8 mouse cellular contexts compared by ENCODE assay signal in the genomic region with DNA sequence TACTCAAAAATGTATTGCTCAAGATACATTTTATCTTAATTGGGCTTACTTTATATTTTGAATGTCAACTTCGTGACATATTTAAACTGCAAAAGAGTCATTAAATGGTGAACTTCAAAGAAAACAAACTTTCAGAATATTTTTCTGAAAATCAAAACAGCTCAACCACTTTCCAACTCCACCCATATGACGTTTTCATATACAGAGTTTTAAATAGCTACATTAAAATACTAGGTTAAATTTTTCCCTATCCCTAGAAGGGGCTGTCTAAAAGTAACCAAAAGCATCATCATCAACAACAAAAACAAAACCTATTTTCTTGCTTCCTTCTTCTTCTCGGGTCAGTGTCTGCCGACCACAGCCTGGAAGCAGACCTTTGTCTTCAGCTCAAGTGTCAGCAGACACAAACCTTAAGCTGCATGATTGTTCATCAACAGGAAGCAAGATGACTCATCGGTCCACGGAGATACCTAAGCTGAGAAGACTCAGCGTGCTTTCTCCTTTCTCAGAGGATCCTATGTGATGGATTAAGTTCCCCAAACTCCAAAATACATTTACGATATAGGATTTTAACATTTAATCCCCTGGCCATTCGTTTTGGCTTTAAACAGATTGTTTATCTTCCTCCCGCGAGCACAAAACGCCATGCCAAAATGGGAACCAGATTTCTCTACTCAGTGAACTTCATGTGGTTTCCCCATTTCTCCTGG.
A peak's percentile ranks its signal among the peaks of the same experiment; 100 is the strongest.
DNase-seq lines count a peak whose midpoint lies in the region; ATAC-seq and TF ChIP-seq lines count a peak whose summit lies in the region.

No protein-coding gene starts in this region.

- H3K9me3 ChIP-seq in CH12.LX (replicated peaks; ENCODE audit: low read length), result no peaks in the 10 kb centered on the region
- no peaks in the 10 kb centered on the region for H3K9me3 ChIP-seq in heart, embryonic 14.5 days (ENCODE audit: control insufficient read depth, low read length)
- no peaks in the 10 kb centered on the region for H3K9me3 ChIP-seq in lung, embryonic 16.5 days (ENCODE audit: control insufficient read depth, low read length)
- H3K9me3 ChIP-seq in midbrain, embryonic 13.5 days, result no peaks in the 10 kb centered on the region

- DNase-seq in heart, adult 11 months, result peak; percentile 91
- DNase-seq in heart, postnatal 25 days (ENCODE audit: low spot score), result no peak
- DNase-seq in CH12.LX (ENCODE audit: extremely low read depth), result peak; percentile 73
- no peak for DNase-seq in adrenal gland, adult 8-10 months
- DNase-seq in left cerebral cortex, adult 18-20 months (ENCODE audit: low spot score in 2 of 2), result no peak

- no peak; the same call in 1 of the 2 replicates for TF ChIP-seq RAD21 in CH12.LX (IDR thresholded peaks at IDR 0.05; ENCODE audit: low read depth, low read length)

- intact Hi-C loops in heart, postnatal 25 days (cut with DNase I), result no loop called here

- H3K9ac ChIP-seq in CH12.LX (ENCODE audit: insufficient read depth, low read depth), result peak overlapping the region; percentile 37
- no peak overlapping the region; the same call in 1 of the 2 replicates for H3K9ac ChIP-seq in heart, embryonic 14.5 days (ENCODE audit: low read length)
- peak overlapping the region; percentile 13 for H3K9ac ChIP-seq in lung, embryonic 16.5 days (ENCODE audit: low read length)
- no peak overlapping the region for H3K9ac ChIP-seq in midbrain, embryonic 13.5 days (replicated peaks)

- TF ChIP-seq EP300 in CH12.LX (IDR thresholded peaks at IDR 0.05; ENCODE audit: low read length), result peak; percentile 80

- H3K27me3 ChIP-seq in CH12.LX (replicated peaks), result no peaks in the 10 kb centered on the region
- no peaks in the 10 kb centered on the region for H3K27me3 ChIP-seq in heart, embryonic 14.5 days (ENCODE audit: control insufficient read depth, insufficient read depth, low read length)
- no peaks in the 10 kb centered on the region for H3K27me3 ChIP-seq in lung, embryonic 16.5 days (ENCODE audit: control insufficient read depth, insufficient read depth, low read depth, low read length)
- H3K27me3 ChIP-seq in midbrain, embryonic 13.5 days, result peaks cover 5% of the 10 kb centered on the region; the same call in 1 of the 2 replicates

- in situ Hi-C loops in CH12.LX (cut with MboI; ENCODE audit: low pct_ligation_motif_present, low pct_unique_long_range_greater_than_20kb, low sequenced_read_pairs), result no loop called here

- dilution Hi-C loops in CH12.LX (cut with MboI; ENCODE audit: extremely low pct_ligation_motif_present, extremely low pct_unique_long_range_greater_than_20kb, low sequenced_read_pairs), result no loop called here

- peaks cover 0 to 27% of the 10 kb centered on the region in 2 experiments; a peak in 2 of 4 replicates for H3K4me1 ChIP-seq in CH12.LX (ENCODE audit: control insufficient read depth in 1 of 2, insufficient read depth in 2 of 2)
- peaks cover 11 to 21% of the 10 kb centered on the region in 2 experiments for H3K4me1 ChIP-seq in heart, embryonic 14.5 days (ENCODE audit: control insufficient read depth in 2 of 2, insufficient read depth in 2 of 2, low read length in 2 of 2)
- peaks cover 22% of the 10 kb centered on the region for H3K4me1 ChIP-seq in lung, embryonic 16.5 days (replicated peaks; ENCODE audit: control insufficient read depth, insufficient read depth, low read length)
- H3K4me1 ChIP-seq in midbrain, embryonic 13.5 days (replicated peaks), result peaks cover 27% of the 10 kb centered on the region

- TF ChIP-seq POLR2A in CH12.LX (IDR thresholded peaks at IDR 0.05; ENCODE audit: low read depth, low read length), result peak; percentile 61

- H3K27ac ChIP-seq in CH12.LX (ENCODE audit: insufficient read depth, low read depth), result peak overlapping the region; percentile 57
- peak overlapping the region; percentile 71 to 78 for H3K27ac ChIP-seq in heart, embryonic 14.5 days (replicated peaks in 1 of 2; ENCODE audit: control insufficient read depth in 1 of 2, insufficient read depth in 1 of 2, low read depth in 2 of 2, low read length in 2 of 2)
- peak overlapping the region; percentile 77 for H3K27ac ChIP-seq in lung, embryonic 16.5 days (ENCODE audit: low read length)
- H3K27ac ChIP-seq in midbrain, embryonic 13.5 days, result no peak overlapping the region

- H3K36me3 ChIP-seq in CH12.LX (replicated peaks in 1 of 2; ENCODE audit: control insufficient read depth in 1 of 2, insufficient read depth in 1 of 2, low read length in 1 of 2), result no peaks in the 10 kb centered on the region
- no peaks in the 10 kb centered on the region for H3K36me3 ChIP-seq in heart, embryonic 14.5 days (ENCODE audit: control insufficient read depth, insufficient read depth, low read length)
- no peaks in the 10 kb centered on the region for H3K36me3 ChIP-seq in lung, embryonic 16.5 days (ENCODE audit: control insufficient read depth, insufficient read depth, low read length)
- no peaks in the 10 kb centered on the region for H3K36me3 ChIP-seq in midbrain, embryonic 13.5 days

- ATAC-seq in heart, embryonic 14.5 days (ENCODE audit: insufficient number of reproducible peaks, insufficient read depth, low FRiP score, low read depth), result no peak
- peak; percentile 46 for ATAC-seq in lung, embryonic 16.5 days (ENCODE audit: low read depth)
- ATAC-seq in midbrain, embryonic 13.5 days, result no peak

- H3K4me2 ChIP-seq in CH12.LX (ENCODE audit: insufficient read depth, low read depth, poor library complexity, severe bottlenecking), result peak overlapping the region; percentile 72
- peak overlapping the region; percentile 53 for H3K4me2 ChIP-seq in heart, embryonic 14.5 days (ENCODE audit: low read length)
- peak overlapping the region; percentile 43 for H3K4me2 ChIP-seq in lung, embryonic 16.5 days (ENCODE audit: low read depth, low read length)
- H3K4me2 ChIP-seq in midbrain, embryonic 13.5 days (replicated peaks), result no peak overlapping the region

- H3K79me2 ChIP-seq in CH12.LX (replicated peaks; ENCODE audit: control insufficient read depth, extremely low read depth, insufficient read depth, poor library complexity, severe bottlenecking), result no peaks in the 10 kb centered on the region

- peak overlapping the region in 1 of 3 experiments; percentile 30 for H3K4me3 ChIP-seq in CH12.LX (replicated peaks in 1 of 3; ENCODE audit: low read depth in 2 of 3, low read length in 2 of 3, poor library complexity in 1 of 3)
- H3K4me3 ChIP-seq in heart, embryonic 14.5 days (ENCODE audit: control insufficient read depth in 1 of 2, insufficient read depth in 1 of 2, low read depth in 1 of 2, low read length in 2 of 2), result peak overlapping the region in 1 of 2 experiments; percentile 12; a peak in 1 of 4 replicates
- H3K4me3 ChIP-seq in lung, embryonic 16.5 days (ENCODE audit: low read length), result peak overlapping the region; percentile 18
- no peak overlapping the region for H3K4me3 ChIP-seq in midbrain, embryonic 13.5 days (replicated peaks)

- no peak for TF ChIP-seq CTCF in CH12.LX (conservative IDR thresholded peaks at IDR 0.05 in 1 of 2, IDR thresholded peaks at IDR 0.05 in 1 of 2; ENCODE audit: low read depth in 2 of 2, low read length in 2 of 2)

- 36% methylated on average over 12 of the region's 12 CpGs for WGBS in heart, embryonic 14.5 days
- 34% methylated on average over 12 of the region's 12 CpGs for WGBS in lung, embryonic 16.5 days
- 67% methylated on average over 12 of the region's 12 CpGs for WGBS in midbrain, embryonic 13.5 days

TF ChIP-seq in CH12.LX, 34 proteins besides CTCF, POLR2A, EP300 and RAD21:
- TF ChIP-seq NRF1 (IDR thresholded peaks at IDR 0.05; ENCODE audit: low read depth, low read length) (no peak), UBTF (IDR thresholded peaks at IDR 0.05; ENCODE audit: low read depth, low read length) (peak; percentile 87), TBP (conservative IDR thresholded peaks at IDR 0.05; ENCODE audit: low read depth, low read length) (peak; percentile 96), TCF12 (IDR thresholded peaks at IDR 0.05; ENCODE audit: low read depth, low read length) (peak; percentile 61; the same call in 1 of the 2 replicates), MAZ (IDR thresholded peaks at IDR 0.05; ENCODE audit: low read depth, low read length) (peak; percentile 43; the same call in 1 of the 2 replicates), RCOR1 (conservative IDR thresholded peaks at IDR 0.05; ENCODE audit: low read depth, low read length) (peak; percentile 73; the same call in 1 of the 2 replicates), MEF2A (IDR thresholded peaks at IDR 0.05; ENCODE audit: borderline replicate concordance, low read depth, low read length) (peak; percentile 46; the same call in 1 of the 2 replicates), ZNF384 (IDR thresholded peaks at IDR 0.05; ENCODE audit: low read depth, low read length) (no peak), MAX (IDR thresholded peaks at IDR 0.05; ENCODE audit: low read length) (peak; percentile 48; the same call in 1 of the 2 replicates), USF2 (conservative IDR thresholded peaks at IDR 0.05; ENCODE audit: low read depth, low read length) (no peak), MYC (IDR thresholded peaks at IDR 0.05; ENCODE audit: low read depth, low read length) (peak; percentile 77; the same call in 1 of the 2 replicates), CHD1 (IDR thresholded peaks at IDR 0.05; ENCODE audit: low read depth, low read length) (no peak; the same call in 1 of the 2 replicates), KAT2A (IDR thresholded peaks at IDR 0.05; ENCODE audit: insufficient replicate concordance, low read length) (no peak), MAFK (IDR thresholded peaks at IDR 0.05; ENCODE audit: insufficient replicate concordance, low read length) (no peak), ETS1 (conservative IDR thresholded peaks at IDR 0.05; ENCODE audit: low read depth, low read length) (peak; percentile 57), ELF1 (IDR thresholded peaks at IDR 0.05; ENCODE audit: low read depth, low read length) (peak; percentile 32; the same call in 1 of the 2 replicates), ZMIZ1 (IDR thresholded peaks at IDR 0.05; ENCODE audit: low read depth, low read length) (0 out of 2 replicates have a peak, but pooled peaks have one; percentile 29), HCFC1 (IDR thresholded peaks at IDR 0.05; ENCODE audit: low read depth, low read length) (peak; percentile 39; the same call in 1 of the 2 replicates), MXI1 (IDR thresholded peaks at IDR 0.05; ENCODE audit: low read depth, low read length) (peak; percentile 61; the same call in 1 of the 2 replicates), JUND (conservative IDR thresholded peaks at IDR 0.05; ENCODE audit: low read depth, low read length) (peak; percentile 92), NELFE (IDR thresholded peaks at IDR 0.05; ENCODE audit: low read depth, low read length) (peak; percentile 55), POLR2AphosphoS2 (IDR thresholded peaks at IDR 0.05; ENCODE audit: low read depth, low read length) (no peak), BHLHE40 (IDR thresholded peaks at IDR 0.05; ENCODE audit: low read depth, low read length) (peak; percentile 70), IRF4 (IDR thresholded peaks at IDR 0.05; ENCODE audit: low read depth, low read length) (peak; percentile 70), JUN (IDR thresholded peaks at IDR 0.05; ENCODE audit: insufficient read depth, low read depth, low read length) (peak; percentile 90)

Comparison
In these comparisons a context has a peak if more than half of its experiments do, and no peak if none do; other contexts are left out.
1. DNase-seq: peak in heart, adult 11 months (single experiment) and CH12.LX (single experiment); none in heart, postnatal 25 days (single experiment), adrenal gland, adult 8-10 months (single experiment) and left cerebral cortex, adult 18-20 months (0 of 2).
2. H3K9ac ChIP-seq: peak in CH12.LX (single experiment) and lung, embryonic 16.5 days (single experiment); none in heart, embryonic 14.5 days (single experiment) and midbrain, embryonic 13.5 days (single experiment).